Mouse (Mus musculus): ENCODE data around the gene Emid1.

DNA sequence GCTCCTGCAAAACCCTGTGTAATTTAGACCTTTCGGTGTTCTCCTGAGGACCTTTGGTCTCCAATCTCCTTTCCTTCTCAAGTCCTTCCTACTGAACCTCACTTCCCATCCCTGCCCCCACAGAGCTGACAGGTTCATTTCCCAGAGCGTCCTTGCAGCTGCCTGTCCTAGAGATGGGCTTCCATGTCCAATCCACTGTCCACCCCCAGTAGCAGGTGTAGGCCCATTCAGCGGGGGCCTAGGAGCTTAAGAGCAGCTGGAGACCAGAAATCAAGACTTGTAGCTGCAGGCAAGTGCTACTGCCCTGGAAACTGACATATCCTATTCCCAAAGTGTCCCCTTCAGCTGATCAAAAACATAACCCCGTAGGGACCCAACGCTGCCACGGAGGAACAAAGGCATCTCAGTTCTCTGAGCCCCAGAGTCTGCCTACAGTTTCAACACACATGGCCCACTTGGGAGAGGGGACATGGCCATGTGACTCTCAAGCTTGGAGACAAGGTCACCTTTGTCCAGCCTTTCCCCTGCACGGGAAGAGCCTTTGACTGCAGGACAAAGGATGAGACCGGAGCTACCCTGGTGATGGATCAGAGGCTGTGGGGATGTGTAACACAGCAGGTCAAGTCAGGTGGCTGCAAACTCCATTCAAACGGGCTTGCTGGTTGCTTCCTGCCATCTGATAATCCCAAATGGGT lies 37.3 kb upstream of the Emid1 start:
- TF ChIP-seq POLR2A (IDR thresholded peaks at IDR 0.05; ENCODE audit: control insufficient read depth in 1 of 2, insufficient read depth in 1 of 2, low read depth in 1 of 2, low read length in 2 of 2, poor library complexity in 1 of 2): no peak
- no peak for TF ChIP-seq ZC3H11A (IDR thresholded peaks at IDR 0.05; ENCODE audit: low read depth, low read length)
- TF ChIP-seq MXI1 (IDR thresholded peaks at IDR 0.05; ENCODE audit: low read depth, low read length): no peak
- TF ChIP-seq SMC3 (IDR thresholded peaks at IDR 0.05; ENCODE audit: low read depth, low read length): no peak
- no peak for TF ChIP-seq GATA1 (IDR thresholded peaks at IDR 0.05; ENCODE audit: low read depth, low read length)
- no peak for TF ChIP-seq MAZ (IDR thresholded peaks at IDR 0.05; ENCODE audit: low read depth, low read length)
- TF ChIP-seq CTCF (IDR thresholded peaks at IDR 0.05 in 2 of 3, conservative IDR thresholded peaks at IDR 0.05 in 1 of 3; ENCODE audit: control insufficient read depth in 1 of 3, insufficient read depth in 1 of 3, low read depth in 2 of 3, low read length in 3 of 3, poor library complexity in 1 of 3, severe bottlenecking in 1 of 3): no peak
- no peak for TF ChIP-seq TAL1 (IDR thresholded peaks at IDR 0.05; ENCODE audit: low read length)
- TF ChIP-seq USF2 (IDR thresholded peaks at IDR 0.05; ENCODE audit: borderline replicate concordance in 1 of 2, insufficient read depth in 1 of 2, low read depth in 1 of 2, low read length in 2 of 2): no peak
- TF ChIP-seq ZMIZ1 (IDR thresholded peaks at IDR 0.05; ENCODE audit: low read depth, low read length): no peak
- TF ChIP-seq TBP (IDR thresholded peaks at IDR 0.05; ENCODE audit: low read depth, low read length): no peak
- no peak for TF ChIP-seq UBTF (IDR thresholded peaks at IDR 0.05; ENCODE audit: borderline replicate concordance, insufficient read depth, low read depth, low read length)
- no peak for TF ChIP-seq NRF1 (IDR thresholded peaks at IDR 0.05; ENCODE audit: insufficient read depth, low read depth, low read length, poor library complexity, severe bottlenecking)
- TF ChIP-seq HCFC1 (IDR thresholded peaks at IDR 0.05; ENCODE audit: low read depth, low read length): no peak
